Mouse (Mus musculus) liver, embryonic 11.5 days (tissue): ENCODE measurements around the gene Rep15. TPM values are rescaled to one million over a fixed set of nuclear protein-coding genes. Genes with fewer than 3 reads are reported as not detected.

Experiments
- ATAC-seq: fragments of 200-750 bp; cut with Nextera tagmentation; replicated peaks from 2 replicates; pipeline ENCODE4 v1.8.0; 2017; ENCODE audit warnings: moderate number of reproducible peaks, mild to moderate bottlenecking, moderate TSS enrichment, moderate library complexity; ENCODE audit not compliant: low FRiP score
- DNase-seq: peaks from one replicate; pipeline ENCODE4 v3.0.0-alpha.2; 2017; ENCODE audit warnings: low spot score
- H3K27ac ChIP-seq: fragments of 300-500 bp; sonication (generic); 2 replicates; pipeline ENCODE4 v1.5.1; 2014; ENCODE audit warnings: mild to moderate bottlenecking, low read depth, low read length, control low read depth
- H3K27me3 ChIP-seq: fragments of 300-500 bp; sonication (generic); replicated peaks from 2 replicates; pipeline ENCODE4 v1.6.1; 2014; ENCODE audit warnings: low read length, mixed read lengths; ENCODE audit not compliant: control insufficient read depth, insufficient read depth
- H3K36me3 ChIP-seq: fragments of 300-500 bp; sonication (generic); 2 replicates; pipeline ENCODE4 v1.6.1; 2014; ENCODE audit warnings: mild to moderate bottlenecking, low read length, moderate library complexity, mixed read lengths; ENCODE audit not compliant: control insufficient read depth, insufficient read depth
- H3K4me1 ChIP-seq: fragments of 300-500 bp; sonication (generic); replicated peaks from 2 replicates; pipeline ENCODE4 v1.6.1; 2014; ENCODE audit warnings: low read length, mixed read lengths; ENCODE audit not compliant: control insufficient read depth, insufficient read depth
- H3K4me2 ChIP-seq: fragments of 300-500 bp; sonication (generic); 2 replicates; pipeline ENCODE4 v1.6.1; 2014; ENCODE audit warnings: mild to moderate bottlenecking, control low read depth, moderate library complexity
- H3K4me3 ChIP-seq: fragments of 300-500 bp; sonication (generic); 2 replicates; pipeline ENCODE4 v1.5.1; 2014; ENCODE audit warnings: low read depth, low read length, control low read depth
- H3K9ac ChIP-seq: fragments of 300-500 bp; sonication (generic); 2 replicates; pipeline ENCODE4 v1.6.1; 2014; ENCODE audit warnings: low read depth, low read length, control low read depth
- H3K9me3 ChIP-seq: fragments of 300-500 bp; sonication (generic); 2 replicates; pipeline ENCODE4 v1.6.1; 2016; ENCODE audit warnings: low read length, inconsistent platforms, mixed read lengths; ENCODE audit not compliant: control insufficient read depth
- WGBS: fragments of 180-500 bp; shearing (Covaris S2); extraction: QIAGEN DNeasy Blood & Tissue Kit; methylation state at CpG from one replicate; pipeline ENCODE4 v1.1.7; 2014; 5-methylcytosine and 5-hydroxymethylcytosine counted together
- polyA plus RNA-seq: library from polyadenylated mRNA; unstranded; fragments of >200 nt; fragmentation: Nextera tagmentation; extraction: Ambion mirVana; gene quantifications from 2 replicates; pipeline ENCODE4 v1.2.1, GENCODE M21; 2014

Gene Rep15
- polyA plus RNA-seq, 1 experiment from 2014 or later = 1.7 TPM

- H3K27me3 ChIP-seq = no peaks in the 10 kb centered on the region
- no peak overlapping the region for H3K27ac ChIP-seq
- WGBS = 58% methylated on average over 3 of the region's 3 CpGs
- no peak overlapping the region for H3K4me3 ChIP-seq
- no peaks in the 10 kb centered on the region; the same call in none of the 2 replicates for H3K36me3 ChIP-seq
- no peaks in the 10 kb centered on the region for H3K4me1 ChIP-seq
- H3K4me2 ChIP-seq = no peak overlapping the region
- DNase-seq = no peak
- no peaks in the 10 kb centered on the region for H3K9me3 ChIP-seq
- H3K9ac ChIP-seq = no peak overlapping the region
- ATAC-seq = no peak
These were observed 24.2 kb upstream of the Rep15 start for GRCm38 (mm10) chr6:147008148-147008547.

- H3K9ac ChIP-seq = no peak overlapping the region
- no peaks in the 10 kb centered on the region for H3K4me1 ChIP-seq
- no peak overlapping the region for H3K4me2 ChIP-seq
- WGBS = 88% methylated on average over 6 of the region's 6 CpGs
- ATAC-seq (no peak), DNase-seq (no peak)
- H3K27me3 ChIP-seq = no peaks in the 10 kb centered on the region
- no peaks in the 10 kb centered on the region; the same call in 1 of the 2 replicates for H3K36me3 ChIP-seq
- no peaks in the 10 kb centered on the region for H3K9me3 ChIP-seq
- no peak overlapping the region for H3K27ac ChIP-seq
- no peak overlapping the region for H3K4me3 ChIP-seq
These were observed 22.0 kb upstream of the Rep15 start for GRCm38 (mm10) chr6:147010358-147010757.

- Histone ChIP-seq H3K4me1 (no peaks in the 10 kb centered on the region), H3K9me3 (no peaks in the 10 kb centered on the region), H3K36me3 (no peaks in the 10 kb centered on the region; the same call in 1 of the 2 replicates), H3K4me3 (no peak overlapping the region), H3K9ac (no peak overlapping the region), H3K27me3 (no peaks in the 10 kb centered on the region), H3K4me2 (no peak overlapping the region), H3K27ac (no peak overlapping the region)
- ATAC-seq = no peak
- DNase-seq = no peak
- 84% methylated on average over 15 of the region's 15 CpGs for WGBS
These were observed 21.4 kb upstream of the Rep15 start for GRCm38 (mm10) chr6:147010811-147011520.

GRCm38 (mm10) chr6:147011555-147011954 lies 20.8 kb upstream of the Rep15 start:
- WGBS = 77% methylated on average over 6 of the region's 6 CpGs

GRCm38 (mm10) chr6:147011977-147012376 lies 20.4 kb upstream of the Rep15 start:
- Histone ChIP-seq H3K27ac (no peak overlapping the region), H3K4me1 (no peaks in the 10 kb centered on the region), H3K4me3 (no peak overlapping the region), H3K9me3 (no peaks in the 10 kb centered on the region), H3K36me3 (peaks cover under 1% of the 10 kb centered on the region; the same call in 1 of the 2 replicates), H3K27me3 (no peaks in the 10 kb centered on the region), H3K4me2 (no peak overlapping the region), H3K9ac (no peak overlapping the region)
- no peak for ATAC-seq
- 83% methylated on average over 6 of the region's 6 CpGs for WGBS
- no peak for DNase-seq

More at GRCm38 (mm10) chr6:147011555-147011954, 20.8 kb upstream of the Rep15 start:
- Histone ChIP-seq H3K9me3 (no peaks in the 10 kb centered on the region), H3K4me3 (no peak overlapping the region), H3K27ac (no peak overlapping the region), H3K4me1 (no peaks in the 10 kb centered on the region), H3K27me3 (no peaks in the 10 kb centered on the region), H3K36me3 (no peaks in the 10 kb centered on the region; the same call in 1 of the 2 replicates), H3K9ac (no peak overlapping the region), H3K4me2 (no peak overlapping the region)
- no peak for ATAC-seq
- DNase-seq = no peak

GRCm38 (mm10) chr6:147013546-147013945 lies 18.8 kb upstream of the Rep15 start:
- H3K27me3 ChIP-seq = no peaks in the 10 kb centered on the region
- no peaks in the 10 kb centered on the region for H3K9me3 ChIP-seq
- 77% methylated on average over 1 of the region's 1 CpGs for WGBS
- H3K4me3 ChIP-seq = no peak overlapping the region
- 0 out of 2 replicates have a peak, but pooled peaks cover 3% of the 10 kb centered on the region for H3K36me3 ChIP-seq
- DNase-seq (no peak), ATAC-seq (no peak)
- no peaks in the 10 kb centered on the region for H3K4me1 ChIP-seq
- H3K27ac ChIP-seq = no peak overlapping the region
- no peak overlapping the region for H3K9ac ChIP-seq
- no peak overlapping the region for H3K4me2 ChIP-seq

GRCm38 (mm10) chr6:147017906-147018305 lies 14.5 kb upstream of the Rep15 start:
- Histone ChIP-seq H3K4me3 (no peak overlapping the region), H3K9ac (no peak overlapping the region), H3K36me3 (0 out of 2 replicates have a peak, but pooled peaks cover 3% of the 10 kb centered on the region), H3K27ac (no peak overlapping the region), H3K4me1 (no peaks in the 10 kb centered on the region), H3K27me3 (no peaks in the 10 kb centered on the region), H3K4me2 (no peak overlapping the region), H3K9me3 (no peaks in the 10 kb centered on the region)
- ATAC-seq (no peak), DNase-seq (no peak)
- WGBS = 80% methylated on average over 4 of the region's 4 CpGs

GRCm38 (mm10) chr6:147018364-147018763 lies 14.0 kb upstream of the Rep15 start:
- no peak for DNase-seq
- Histone ChIP-seq H3K4me3 (no peak overlapping the region), H3K4me2 (no peak overlapping the region), H3K4me1 (no peaks in the 10 kb centered on the region), H3K36me3 (0 out of 2 replicates have a peak, but pooled peaks cover 3% of the 10 kb centered on the region), H3K9me3 (no peaks in the 10 kb centered on the region), H3K9ac (no peak overlapping the region), H3K27me3 (no peaks in the 10 kb centered on the region), H3K27ac (no peak overlapping the region)
- 87% methylated on average over 5 of the region's 5 CpGs for WGBS
- ATAC-seq = no peak

GRCm38 (mm10) chr6:147021181-147021580 lies 11.2 kb upstream of the Rep15 start:
- Histone ChIP-seq H3K9me3 (no peaks in the 10 kb centered on the region), H3K27ac (no peak overlapping the region), H3K9ac (no peak overlapping the region), H3K4me1 (no peaks in the 10 kb centered on the region), H3K4me3 (no peak overlapping the region), H3K36me3 (peaks cover 3% of the 10 kb centered on the region; the same call in 1 of the 2 replicates), H3K27me3 (no peaks in the 10 kb centered on the region), H3K4me2 (no peak overlapping the region)
- DNase-seq (no peak), ATAC-seq (no peak)
- 97% methylated on average over 5 of the region's 5 CpGs for WGBS
